15 mouse cellular contexts compared by ENCODE assay signal in genomic region chr8:126907374-126907773, GRCm38 (mm10). TPM values are rescaled to one million over a fixed set of nuclear protein-coding genes. Genes with fewer than 3 reads are reported as not detected.
DNase-seq lines count a peak whose midpoint lies in the region; ATAC-seq and TF ChIP-seq lines count a peak whose summit lies in the region.
"Had no signal": no experiment of that assay in that cellular context is flagged by ENCODE, and none has a peak within 500 bp of the region (broad histone marks: within the 10 kb centered on the region; RNA-seq: fewer than 3 reads in every experiment).

No protein-coding gene starts in this region.

- no peak overlapping the region for H3K4me2 ChIP-seq in forebrain, embryonic 16.5 days (ENCODE audit: low read length)
- H3K4me2 ChIP-seq in neural tube, embryonic 13.5 days: no peak overlapping the region
- H3K4me2 ChIP-seq in stomach, postnatal 0 days (replicated peaks; ENCODE audit: low read depth): no peak overlapping the region
- H3K4me2 ChIP-seq: heart, embryonic 11.5 days; limb, embryonic 12.5 days had no signal

- TF ChIP-seq EP300 in stomach, postnatal 0 days (optimal IDR thresholded peaks at IDR 0.05): no peak

- H3K9me3 ChIP-seq in forebrain, embryonic 16.5 days (ENCODE audit: control insufficient read depth, low read length): no peaks in the 10 kb centered on the region
- no peaks in the 10 kb centered on the region for H3K9me3 ChIP-seq in forebrain, embryonic 10.5 days
- no peaks in the 10 kb centered on the region for H3K9me3 ChIP-seq in neural tube, embryonic 13.5 days
- no peaks in the 10 kb centered on the region for H3K9me3 ChIP-seq in stomach, postnatal 0 days (ENCODE audit: control insufficient read depth, low read length)
- H3K9me3 ChIP-seq: limb, embryonic 12.5 days had no signal

- TF ChIP-seq CTCF in stomach, postnatal 0 days (IDR thresholded peaks at IDR 0.05; ENCODE audit: low read depth): 0 out of 2 replicates have a peak, but pooled peaks have one; percentile 18

- H3K4me1 ChIP-seq in forebrain, embryonic 16.5 days (replicated peaks; ENCODE audit: control insufficient read depth, insufficient read depth, low read length): no peaks in the 10 kb centered on the region
- no peaks in the 10 kb centered on the region for H3K4me1 ChIP-seq in forebrain, embryonic 10.5 days
- peaks cover 16% of the 10 kb centered on the region for H3K4me1 ChIP-seq in neural tube, embryonic 13.5 days (replicated peaks)
- 0 out of 2 replicates have a peak, but pooled peaks cover 2% of the 10 kb centered on the region for H3K4me1 ChIP-seq in stomach, postnatal 0 days (replicated peaks; ENCODE audit: control insufficient read depth, insufficient read depth)

- H3K27me3 ChIP-seq in forebrain, embryonic 16.5 days (replicated peaks; ENCODE audit: control insufficient read depth, insufficient read depth, low read length): no peaks in the 10 kb centered on the region
- no peaks in the 10 kb centered on the region for H3K27me3 ChIP-seq in forebrain, embryonic 10.5 days (ENCODE audit: poor library complexity, severe bottlenecking)
- no peaks in the 10 kb centered on the region for H3K27me3 ChIP-seq in neural tube, embryonic 13.5 days
- H3K27me3 ChIP-seq in stomach, postnatal 0 days (ENCODE audit: control insufficient read depth, insufficient read depth, low read length): no peaks in the 10 kb centered on the region

- no peak for DNase-seq in forebrain, embryonic 10.5 days (ENCODE audit: extremely low spot score, low spot score)
- DNase-seq in layer of hippocampus, adult 8-10 months (ENCODE audit: low spot score in 2 of 2): peak; percentile 39 to 71
- no peak for DNase-seq in layer of hippocampus, adult 9-10 months (ENCODE audit: low spot score)
- no peak for DNase-seq in neural tube, embryonic 10.5 days (ENCODE audit: extremely low spot score, low spot score)
- DNase-seq in stomach, postnatal 0 days (ENCODE audit: low spot score): no peak
- DNase-seq in T-cell, adult 2 months (ENCODE audit: low spot score): no peak
- DNase-seq: lung, adult 2 months; right cerebral cortex, postnatal 14 days; thymus, postnatal 36 days had no signal

- H3K36me3 ChIP-seq in forebrain, embryonic 16.5 days (ENCODE audit: control insufficient read depth, insufficient read depth): no peaks in the 10 kb centered on the region
- no peaks in the 10 kb centered on the region for H3K36me3 ChIP-seq in forebrain, embryonic 10.5 days (replicated peaks)
- no peaks in the 10 kb centered on the region for H3K36me3 ChIP-seq in neural tube, embryonic 13.5 days
- no peaks in the 10 kb centered on the region for H3K36me3 ChIP-seq in stomach, postnatal 0 days (ENCODE audit: control insufficient read depth, insufficient read depth, low read length)
- H3K36me3 ChIP-seq: limb, embryonic 12.5 days had no signal

- no peak overlapping the region for H3K4me3 ChIP-seq in forebrain, embryonic 16.5 days (replicated peaks; ENCODE audit: low read length)
- H3K4me3 ChIP-seq in forebrain, embryonic 10.5 days: no peak overlapping the region
- H3K4me3 ChIP-seq in neural tube, embryonic 13.5 days: no peak overlapping the region
- no peak overlapping the region for H3K4me3 ChIP-seq in stomach, postnatal 0 days (ENCODE audit: low read depth, low read length)
- H3K4me3 ChIP-seq: limb, embryonic 12.5 days; megakaryocyte, embryonic 14.5 days had no signal

- ATAC-seq in forebrain, embryonic 16.5 days: peak; percentile 77
- peak; percentile 66 for ATAC-seq in neural tube, embryonic 13.5 days (ENCODE audit: low read depth)
- no peak for ATAC-seq in stomach, postnatal 0 days (ENCODE audit: low FRiP score, low TSS enrichment)
- ATAC-seq: activated CD4-positive, CD25-positive, alpha-beta regulatory T cell, adult 4 months had no signal

- H3K27ac ChIP-seq in forebrain, embryonic 16.5 days (ENCODE audit: low read length): no peak overlapping the region
- no peak overlapping the region for H3K27ac ChIP-seq in forebrain, embryonic 10.5 days
- H3K27ac ChIP-seq in neural tube, embryonic 13.5 days (replicated peaks): no peak overlapping the region
- no peak overlapping the region for H3K27ac ChIP-seq in stomach, postnatal 0 days (replicated peaks)
- H3K27ac ChIP-seq: limb, embryonic 12.5 days had no signal

- no peak overlapping the region for H3K9ac ChIP-seq in forebrain, embryonic 16.5 days (replicated peaks; ENCODE audit: low read depth, low read length)
- no peak overlapping the region for H3K9ac ChIP-seq in neural tube, embryonic 13.5 days
- no peak overlapping the region for H3K9ac ChIP-seq in stomach, postnatal 0 days (ENCODE audit: low read length)
- H3K9ac ChIP-seq: limb, embryonic 12.5 days had no signal

- WGBS in forebrain, embryonic 16.5 days: 65% methylated on average over 3 of the region's 3 CpGs
- WGBS in forebrain, embryonic 10.5 days: 80% methylated on average over 3 of the region's 3 CpGs
- 71% methylated on average over 3 of the region's 3 CpGs for WGBS in neural tube, embryonic 13.5 days
- WGBS in stomach, postnatal 0 days: 86% methylated on average over 3 of the region's 3 CpGs

RNA-seq across cellular contexts. Expression of gene Tomm20, which starts 38.3 kb away (rescaled TPM):
- polyA plus RNA-seq in forebrain, embryonic 16.5 days (2015; fragmentation: Nextera tagmentation; extraction: Ambion mirVana): 191 and 193 TPM in 2 replicates
- 294 and 298 TPM in 2 replicates for polyA plus RNA-seq in forebrain, embryonic 10.5 days (2016; fragmentation: Nextera tagmentation; extraction: Ambion mirVana)
- total RNA-seq in layer of hippocampus, adult 8-10 months (2022): 100 to 1,000 TPM; 187 to 204 (median 195) TPM
- 201 and 211 TPM in 2 replicates for polyA plus RNA-seq in neural tube, embryonic 13.5 days (2015; fragmentation: Nextera tagmentation; extraction: Ambion mirVana)
- polyA plus RNA-seq in stomach, postnatal 0 days (2015; fragmentation: Nextera tagmentation; extraction: Ambion mirVana): 158 and 175 TPM in 2 replicates

Comparison
In these comparisons a context has a peak if more than half of its experiments do, and no peak if none do; other contexts are left out.
1. DNase-seq: peak in layer of hippocampus, adult 8-10 months (2 of 2); none in forebrain, embryonic 10.5 days (single experiment), layer of hippocampus, adult 9-10 months (single experiment), neural tube, embryonic 10.5 days (single experiment), stomach, postnatal 0 days (single experiment) and T-cell, adult 2 months (single experiment).